Mouse (Mus musculus) erythroblast, embryonic 14.5 days (primary cell): ENCODE measurements around the gene Ap1m2. TPM values are rescaled to one million over a fixed set of nuclear protein-coding genes. Genes with fewer than 3 reads are reported as not detected.

ENCODE experiments used
- H3K27me3 ChIP-seq: 2 replicates; pipeline ENCODE4 v1.6.1; 2012; ENCODE audit warnings: inconsistent platforms; ENCODE audit not compliant: control insufficient read depth
- H3K36me3 ChIP-seq: 2 replicates; pipeline ENCODE4 v1.6.1; 2012; ENCODE audit warnings: mild to moderate bottlenecking, inconsistent platforms; ENCODE audit not compliant: control insufficient read depth
- H3K4me1 ChIP-seq: 2 replicates; pipeline ENCODE4 v1.6.1; 2012; ENCODE audit warnings: inconsistent platforms; ENCODE audit not compliant: control insufficient read depth
- H3K4me3 ChIP-seq: replicated peaks from 2 replicates; pipeline ENCODE3; 2012; ENCODE audit warnings: moderate library complexity, mild to moderate bottlenecking, inconsistent platforms
- H3K9me3 ChIP-seq: 2 replicates; pipeline ENCODE4 v1.6.1; 2012; ENCODE audit warnings: low read length, inconsistent platforms, mixed read lengths; ENCODE audit not compliant: control insufficient read depth
- GATA1 ChIP-seq: IDR thresholded peaks from 2 replicates; pipeline ENCODE4 v1.6.1; 2012; ENCODE audit warnings: low read length, inconsistent platforms, mixed read lengths
- TAL1 ChIP-seq: IDR thresholded peaks from 3 replicates; pipeline ENCODE4 v1.6.1; 2012; ENCODE audit warnings: low read length, inconsistent platforms, mixed read lengths
- polyA plus RNA-seq: library from polyadenylated mRNA; stranded (reverse); fragments of >175 nt; gene quantifications from 2 replicates; pipeline ENCODE4 v1.2.3, GENCODE M21; 2012

The Ap1m2 gene
- not detected in 2 replicates for polyA plus RNA-seq

DNA sequence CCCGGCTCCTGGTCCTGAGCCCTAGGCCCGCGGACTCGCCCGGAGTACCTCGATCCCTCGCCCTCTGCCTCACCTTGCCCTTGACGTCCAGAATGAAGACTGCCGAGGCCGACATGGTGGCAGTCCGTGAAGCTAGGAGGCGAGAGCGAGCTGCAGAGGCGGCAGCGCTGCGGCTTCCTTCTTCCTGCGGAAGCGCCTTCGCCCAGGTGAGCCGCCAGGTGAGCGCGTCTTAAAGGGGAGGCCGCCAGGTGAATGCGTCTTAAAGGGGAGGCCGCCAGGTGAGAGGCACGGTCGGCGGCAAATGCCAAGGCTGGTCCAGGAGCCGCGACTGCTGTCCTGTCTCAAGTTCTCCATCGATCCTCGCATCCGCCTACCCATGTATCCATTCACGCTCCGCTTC lies at the start of gene Ap1m2:
Ap1m2 (minus strand) TSS at position 204 of the 400 bp plus-strand sequence.
- H3K4me3 ChIP-seq = no peak within 1 kb of the TSS
- peaks cover 24% of the 10 kb centered on the region for H3K27me3 ChIP-seq
- H3K36me3 ChIP-seq = no peaks in the 10 kb centered on the region
- TF ChIP-seq GATA1 (no peak), TAL1 (no peak)
- H3K9me3 ChIP-seq = no peaks in the 10 kb centered on the region
- peaks cover 46% of the 10 kb centered on the region for H3K4me1 ChIP-seq

DNA sequence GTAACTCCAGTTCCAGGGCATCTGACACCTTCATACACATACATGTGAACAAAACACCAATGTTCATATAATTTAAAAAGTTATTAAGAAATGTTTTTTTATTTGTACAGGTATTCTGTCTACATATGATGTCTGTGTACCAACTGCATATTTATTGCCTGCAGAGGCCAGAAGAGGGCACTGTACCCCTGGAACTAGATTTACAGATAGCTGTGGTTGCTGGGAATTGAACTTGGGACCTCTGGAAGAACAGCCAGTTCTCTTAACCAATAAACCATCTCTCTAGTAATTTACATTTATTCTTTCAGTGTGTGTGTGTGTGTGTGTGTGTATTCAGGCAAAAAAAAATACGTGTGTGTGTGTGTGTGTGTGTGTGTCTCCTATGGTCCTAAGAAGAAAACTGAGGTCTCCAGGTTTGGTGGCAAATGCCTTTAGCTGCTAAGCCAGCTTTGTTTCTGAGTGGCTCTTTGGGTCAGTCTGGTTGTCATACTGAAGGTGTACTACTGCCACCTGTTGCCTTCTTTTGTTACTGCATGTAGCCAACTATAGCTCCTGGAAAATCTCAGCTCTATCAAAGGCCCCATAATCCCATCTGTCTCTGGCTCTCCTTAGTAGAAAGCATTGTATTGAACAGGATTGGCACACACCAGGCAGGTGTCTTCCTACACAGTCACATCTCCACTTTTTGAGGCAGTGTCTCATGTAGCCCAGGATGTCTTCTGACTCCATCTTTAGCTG lies 45.0 kb upstream of the Ap1m2 start:
- Histone ChIP-seq H3K27me3 (peaks cover 10% of the 10 kb centered on the region), H3K9me3 (no peaks in the 10 kb centered on the region), H3K36me3 (peaks cover 4% of the 10 kb centered on the region), H3K4me3 (no peak overlapping the region), H3K4me1 (peaks cover 13% of the 10 kb centered on the region)
- TF ChIP-seq GATA1 (no peak), TAL1 (no peak)

DNA sequence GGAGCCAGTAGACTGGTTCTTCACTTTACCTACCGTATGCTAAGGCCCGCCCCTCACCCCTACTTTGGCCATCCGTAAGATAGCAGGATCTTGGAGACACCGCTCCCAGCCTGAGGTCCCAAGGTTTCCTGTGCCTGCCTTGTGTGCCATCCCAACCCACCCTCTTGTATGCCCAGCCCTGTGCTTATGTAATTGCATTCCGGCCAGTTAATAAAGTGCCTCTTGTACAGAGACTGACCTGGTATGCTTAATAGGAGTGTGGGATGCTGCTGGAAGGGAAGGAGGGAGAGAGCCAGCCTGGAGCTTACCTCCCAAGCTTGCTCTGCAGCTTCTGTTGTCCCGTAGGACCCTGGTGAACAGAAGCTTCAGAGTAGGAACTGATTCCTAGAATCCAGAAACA lies 42.7 kb upstream of the Ap1m2 start:
- Histone ChIP-seq H3K4me3 (no peak overlapping the region), H3K36me3 (peaks cover 10% of the 10 kb centered on the region), H3K9me3 (no peaks in the 10 kb centered on the region), H3K27me3 (no peaks in the 10 kb centered on the region), H3K4me1 (peaks cover 13% of the 10 kb centered on the region)
- TF ChIP-seq GATA1 = no peak
- no peak for TF ChIP-seq TAL1

DNA sequence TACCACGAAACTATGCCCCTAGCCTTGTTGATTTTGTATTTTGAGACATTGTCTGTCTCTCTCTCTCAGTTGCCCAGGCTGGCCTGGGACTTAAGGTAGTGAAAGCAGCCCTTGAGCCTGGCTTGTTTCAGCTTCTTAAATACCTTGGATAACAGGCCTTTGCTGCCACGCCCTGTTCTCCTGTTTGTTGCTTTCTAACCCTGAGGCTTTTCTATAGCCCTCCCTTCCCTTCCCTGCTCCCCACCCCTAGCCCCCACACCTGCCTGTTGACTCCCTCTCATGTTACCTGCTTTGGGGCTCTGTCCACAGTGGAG lies 41.2 kb upstream of the Ap1m2 start:
- no peaks in the 10 kb centered on the region for H3K27me3 ChIP-seq
- no peaks in the 10 kb centered on the region for H3K9me3 ChIP-seq
- no peak overlapping the region for H3K4me3 ChIP-seq
- TF ChIP-seq GATA1 (no peak), TAL1 (no peak)
- peaks cover 14% of the 10 kb centered on the region for H3K36me3 ChIP-seq
- H3K4me1 ChIP-seq = peaks cover 13% of the 10 kb centered on the region

DNA sequence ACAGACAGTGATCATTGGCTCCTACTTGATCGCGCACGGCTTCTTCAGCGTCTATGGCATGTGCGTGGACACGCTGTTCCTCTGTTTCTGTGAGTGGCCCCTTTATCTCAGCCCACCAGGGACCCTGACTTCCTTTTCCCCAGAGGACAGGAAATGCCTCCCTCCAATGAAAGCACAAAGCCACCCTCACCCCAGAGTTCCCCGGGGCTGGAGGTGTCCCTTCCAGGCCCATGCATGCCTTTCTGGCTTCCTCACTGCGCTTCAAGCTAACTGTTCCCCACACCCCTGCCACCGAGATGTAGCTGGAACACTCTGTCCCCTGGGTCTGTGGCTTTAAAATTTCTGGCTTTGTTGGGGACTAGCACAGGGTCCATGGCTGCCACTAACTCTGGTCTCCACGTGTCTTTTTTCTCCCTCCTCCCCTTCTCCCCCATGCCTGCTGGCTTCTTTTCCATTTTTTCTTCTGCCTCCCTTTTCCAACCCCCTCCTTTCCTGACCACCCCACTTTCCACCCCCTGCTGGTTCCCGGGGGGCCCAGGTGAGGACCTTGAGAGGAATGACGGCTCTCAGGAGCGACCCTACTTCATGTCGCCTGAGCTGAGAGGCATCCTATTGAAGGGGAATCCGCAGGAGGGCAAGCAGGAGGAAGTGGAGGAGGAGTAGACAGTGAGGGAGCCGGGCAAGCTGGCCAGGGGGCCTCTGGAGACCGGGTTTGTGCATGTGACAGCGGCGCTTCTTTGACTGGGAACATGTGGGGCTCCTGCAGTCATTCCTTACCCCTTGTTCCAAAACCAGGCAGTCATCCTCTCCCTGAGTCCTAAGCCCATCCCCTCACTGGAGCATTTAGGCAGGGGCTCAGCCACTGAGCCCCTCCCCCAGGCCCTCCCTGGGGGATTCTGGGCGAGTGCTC lies 40.6 kb upstream of the Ap1m2 start:
- H3K4me1 ChIP-seq = peaks cover 13% of the 10 kb centered on the region
- H3K9me3 ChIP-seq = no peaks in the 10 kb centered on the region
- H3K27me3 ChIP-seq = no peaks in the 10 kb centered on the region
- H3K36me3 ChIP-seq = peaks cover 19% of the 10 kb centered on the region
- no peak for TF ChIP-seq GATA1
- TF ChIP-seq TAL1 = no peak
- H3K4me3 ChIP-seq = no peak overlapping the region

DNA sequence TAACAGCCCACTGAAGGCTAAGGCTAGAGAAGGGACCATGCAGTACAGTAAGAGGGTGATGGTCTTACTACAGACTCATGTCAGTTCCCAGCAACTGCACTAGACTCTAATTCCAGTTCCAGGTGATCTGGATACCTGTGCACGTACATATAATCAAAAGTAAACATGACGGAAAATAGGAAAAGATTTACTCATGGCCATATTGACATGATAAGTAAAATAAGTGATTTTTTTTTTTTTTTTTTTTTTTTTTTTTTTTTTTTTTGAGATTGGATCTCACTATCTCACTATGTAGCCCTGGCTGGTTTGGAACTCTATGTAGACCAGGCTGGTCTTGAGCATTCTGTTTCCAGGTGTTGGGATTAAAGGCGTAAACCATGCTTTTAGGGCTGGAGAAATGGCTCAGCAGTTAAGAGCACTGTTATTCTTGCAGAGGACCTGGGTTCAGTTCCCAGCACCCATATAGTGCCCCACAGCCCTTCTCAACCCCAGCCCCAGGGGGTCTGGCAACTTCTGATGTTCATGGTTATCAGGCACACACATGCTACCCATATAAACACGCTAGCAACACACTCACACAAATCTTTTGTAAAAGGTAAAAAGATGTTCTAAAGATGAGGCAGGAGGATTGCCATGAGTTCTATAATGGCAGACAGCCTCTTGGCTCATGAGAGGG lies 39.7 kb upstream of the Ap1m2 start:
- peaks cover 15% of the 10 kb centered on the region for H3K4me1 ChIP-seq
- no peak overlapping the region for H3K4me3 ChIP-seq
- TF ChIP-seq GATA1 = no peak
- TF ChIP-seq TAL1 = no peak
- H3K27me3 ChIP-seq = no peaks in the 10 kb centered on the region
- H3K36me3 ChIP-seq = peaks cover 23% of the 10 kb centered on the region
- no peaks in the 10 kb centered on the region for H3K9me3 ChIP-seq

DNA sequence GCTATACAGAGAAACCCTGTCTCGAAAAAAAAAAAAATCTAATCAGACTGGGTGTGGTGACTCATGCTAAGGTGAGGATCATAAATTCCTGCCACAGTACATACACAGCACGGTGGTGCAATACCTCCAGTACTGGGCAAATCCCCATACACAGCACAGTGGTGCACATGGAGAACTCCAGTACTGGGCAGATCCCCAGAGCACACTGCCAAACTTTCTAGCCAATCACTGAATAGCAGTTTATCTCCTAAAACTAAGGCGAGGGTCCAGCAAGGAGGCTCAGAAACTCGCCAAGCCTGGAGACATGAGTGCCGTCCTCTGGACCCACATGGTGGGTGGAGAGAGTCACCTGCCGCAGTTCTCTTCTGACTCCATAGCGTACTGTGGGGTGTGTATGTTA lies 39.0 kb upstream of the Ap1m2 start:
- no peaks in the 10 kb centered on the region for H3K9me3 ChIP-seq
- TF ChIP-seq GATA1 = no peak
- no peak for TF ChIP-seq TAL1
- peaks cover 27% of the 10 kb centered on the region for H3K36me3 ChIP-seq
- H3K4me1 ChIP-seq = peaks cover 15% of the 10 kb centered on the region
- H3K4me3 ChIP-seq = no peak overlapping the region
- no peaks in the 10 kb centered on the region for H3K27me3 ChIP-seq

DNA sequence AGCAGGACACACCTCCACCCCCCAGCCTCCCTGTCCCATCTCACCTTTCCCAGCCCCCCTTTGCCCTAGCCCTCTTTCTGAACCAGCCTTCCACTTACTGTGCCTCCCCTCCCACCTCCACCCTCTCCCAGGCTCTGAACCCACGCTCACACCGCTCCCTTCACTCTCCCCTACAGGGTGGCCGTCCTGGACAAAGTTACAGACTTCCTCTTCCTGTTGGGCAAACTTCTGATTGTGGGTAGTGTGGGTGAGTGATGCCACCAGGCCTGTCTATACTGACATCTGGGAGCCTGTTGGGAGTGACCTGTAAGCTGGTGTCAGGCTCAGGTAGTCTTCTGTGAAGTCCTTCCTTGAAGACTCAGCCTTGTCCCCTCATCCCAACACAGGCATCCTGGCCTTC lies 36.0 kb upstream of the Ap1m2 start:
- TF ChIP-seq GATA1 = no peak
- no peak for TF ChIP-seq TAL1
- peaks cover 28% of the 10 kb centered on the region for H3K36me3 ChIP-seq

DNA sequence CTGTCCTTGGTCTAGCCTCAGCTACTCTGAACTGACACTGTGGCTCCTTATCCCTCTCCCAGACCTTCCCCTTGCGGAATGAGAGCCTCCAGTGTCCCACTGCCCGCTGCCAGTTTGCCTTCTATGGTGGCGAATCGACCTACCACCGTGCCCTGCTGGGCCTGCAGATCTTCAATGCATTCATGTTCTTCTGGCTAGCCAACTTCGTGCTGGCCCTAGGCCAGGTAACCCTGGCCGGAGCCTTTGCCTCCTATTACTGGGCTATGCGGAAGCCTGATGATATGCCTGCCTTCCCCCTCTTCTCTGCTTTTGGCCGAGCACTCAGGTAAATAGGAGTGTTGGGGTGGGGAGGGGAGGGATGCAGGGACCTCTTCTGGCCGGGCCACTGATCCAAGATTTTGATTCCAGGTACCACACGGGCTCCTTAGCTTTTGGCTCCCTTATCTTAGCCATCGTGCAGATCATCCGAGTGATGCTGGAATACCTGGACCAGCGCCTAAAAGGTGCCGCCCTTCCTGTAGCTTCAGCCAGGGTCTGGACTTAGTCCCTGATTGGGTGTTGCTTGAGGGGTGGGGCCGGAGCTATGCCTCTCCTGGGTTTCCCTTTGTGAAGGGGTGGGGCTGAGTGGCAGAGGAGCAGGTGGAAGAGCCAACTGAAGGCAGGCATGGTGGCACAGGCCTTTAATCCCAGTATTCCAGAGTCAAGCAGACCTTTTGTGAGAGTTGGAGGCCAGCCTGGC lies 34.7 kb upstream of the Ap1m2 start:
- H3K4me3 ChIP-seq = no peak overlapping the region
- peaks cover 41% of the 10 kb centered on the region for H3K36me3 ChIP-seq
- peaks cover 2% of the 10 kb centered on the region for H3K4me1 ChIP-seq
- TF ChIP-seq GATA1 = no peak
- TF ChIP-seq TAL1 = no peak
- H3K27me3 ChIP-seq = no peaks in the 10 kb centered on the region
- H3K9me3 ChIP-seq = no peaks in the 10 kb centered on the region

More for the DNA sequence above, 36.0 kb upstream of the Ap1m2 start:
- Histone ChIP-seq H3K4me3 (no peak overlapping the region), H3K9me3 (no peaks in the 10 kb centered on the region), H3K4me1 (peaks cover 12% of the 10 kb centered on the region), H3K27me3 (no peaks in the 10 kb centered on the region)
